Mouse (Mus musculus): Measurements from ENCODE around the gene Popdc3. TPM values are rescaled to one million over a fixed set of nuclear protein-coding genes. Genes with fewer than 3 reads are reported as not detected.

Gene Popdc3
- polyA plus RNA-seq, 1 experiment, result 0.50 TPM

- Histone ChIP-seq H3K36me3 (ENCODE audit: control insufficient read depth, insufficient read depth, low read length) (no peaks in the 10 kb centered on the region), H3K27me3 (ENCODE audit: control insufficient read depth, insufficient read depth, low read length) (no peaks in the 10 kb centered on the region), H3K27ac (ENCODE audit: control insufficient read depth, insufficient read depth, low read length) (no peak overlapping the region), H3K4me1 (replicated peaks; ENCODE audit: control insufficient read depth, insufficient read depth, low read length) (no peaks in the 10 kb centered on the region), H3K4me3 (ENCODE audit: control insufficient read depth, insufficient read depth, low read length) (no peak overlapping the region)
- TF ChIP-seq CTCF (IDR thresholded peaks at IDR 0.05; ENCODE audit: borderline replicate concordance, control insufficient read depth, extremely low read depth, insufficient read depth, low read length, poor library complexity) (no peak), POLR2A (IDR thresholded peaks at IDR 0.05; ENCODE audit: control insufficient read depth, extremely low read depth, insufficient read depth, low read length, poor library complexity) (no peak)
- DNase-seq, result no peak
- WGBS, result 91% methylated on average over 6 of the region's 6 CpGs
Measured at GRCm38 (mm10) chr10:45233351-45233750, 55.5 kb downstream of the Popdc3 start.

- no peaks in the 10 kb centered on the region for H3K27me3 ChIP-seq (ENCODE audit: control insufficient read depth, insufficient read depth, low read length)
- no peak overlapping the region for H3K4me3 ChIP-seq (ENCODE audit: control insufficient read depth, insufficient read depth, low read length)
- no peaks in the 10 kb centered on the region for H3K36me3 ChIP-seq (ENCODE audit: control insufficient read depth, insufficient read depth, low read length)
- no peak for DNase-seq
- H3K27ac ChIP-seq (ENCODE audit: control insufficient read depth, insufficient read depth, low read length), result no peak overlapping the region
- H3K4me1 ChIP-seq (replicated peaks; ENCODE audit: control insufficient read depth, insufficient read depth, low read length), result no peaks in the 10 kb centered on the region
- no peak for TF ChIP-seq CTCF (IDR thresholded peaks at IDR 0.05; ENCODE audit: borderline replicate concordance, control insufficient read depth, extremely low read depth, insufficient read depth, low read length, poor library complexity)
- TF ChIP-seq POLR2A (IDR thresholded peaks at IDR 0.05; ENCODE audit: control insufficient read depth, extremely low read depth, insufficient read depth, low read length, poor library complexity), result no peak
- 66% methylated on average over 3 of the region's 3 CpGs for WGBS
Measured at GRCm38 (mm10) chr10:45236304-45236703, 58.4 kb downstream of the Popdc3 start.

GRCm38 (mm10) chr10:45237492-45237891 is 59.6 kb downstream of the Popdc3 start:
- no peak overlapping the region for H3K27ac ChIP-seq (ENCODE audit: control insufficient read depth, insufficient read depth, low read length)
- no peaks in the 10 kb centered on the region for H3K36me3 ChIP-seq (ENCODE audit: control insufficient read depth, insufficient read depth, low read length)
- H3K4me3 ChIP-seq (ENCODE audit: control insufficient read depth, insufficient read depth, low read length), result no peak overlapping the region
- WGBS, result 80% methylated on average over 5 of the region's 5 CpGs
- no peaks in the 10 kb centered on the region for H3K27me3 ChIP-seq (ENCODE audit: control insufficient read depth, insufficient read depth, low read length)
- no peaks in the 10 kb centered on the region for H3K4me1 ChIP-seq (replicated peaks; ENCODE audit: control insufficient read depth, insufficient read depth, low read length)
- TF ChIP-seq CTCF (IDR thresholded peaks at IDR 0.05; ENCODE audit: borderline replicate concordance, control insufficient read depth, extremely low read depth, insufficient read depth, low read length, poor library complexity) (no peak), POLR2A (IDR thresholded peaks at IDR 0.05; ENCODE audit: control insufficient read depth, extremely low read depth, insufficient read depth, low read length, poor library complexity) (no peak)
- no peak for DNase-seq

- DNase-seq, result no peak
- WGBS, result 15% methylated on average over 1 of the region's 1 CpGs
- 0 out of 2 replicates have a peak, but pooled peaks cover 5% of the 10 kb centered on the region for H3K4me1 ChIP-seq (replicated peaks; ENCODE audit: control insufficient read depth, insufficient read depth, low read length)
- no peaks in the 10 kb centered on the region for H3K27me3 ChIP-seq (ENCODE audit: control insufficient read depth, insufficient read depth, low read length)
- no peak overlapping the region for H3K4me3 ChIP-seq (ENCODE audit: control insufficient read depth, insufficient read depth, low read length)
- H3K36me3 ChIP-seq (ENCODE audit: control insufficient read depth, insufficient read depth, low read length), result no peaks in the 10 kb centered on the region
- TF ChIP-seq POLR2A (IDR thresholded peaks at IDR 0.05; ENCODE audit: control insufficient read depth, extremely low read depth, insufficient read depth, low read length, poor library complexity) (no peak), CTCF (IDR thresholded peaks at IDR 0.05; ENCODE audit: borderline replicate concordance, control insufficient read depth, extremely low read depth, insufficient read depth, low read length, poor library complexity) (no peak)
- no peak overlapping the region for H3K27ac ChIP-seq (ENCODE audit: control insufficient read depth, insufficient read depth, low read length)
Measured at GRCm38 (mm10) chr10:45260477-45260876, 82.6 kb downstream of the Popdc3 start.

- Histone ChIP-seq H3K36me3 (ENCODE audit: control insufficient read depth, insufficient read depth, low read length) (no peaks in the 10 kb centered on the region), H3K27ac (ENCODE audit: control insufficient read depth, insufficient read depth, low read length) (no peak overlapping the region), H3K4me3 (ENCODE audit: control insufficient read depth, insufficient read depth, low read length) (no peak overlapping the region), H3K4me1 (replicated peaks; ENCODE audit: control insufficient read depth, insufficient read depth, low read length) (0 out of 2 replicates have a peak, but pooled peaks cover 5% of the 10 kb centered on the region), H3K27me3 (ENCODE audit: control insufficient read depth, insufficient read depth, low read length) (no peaks in the 10 kb centered on the region)
- DNase-seq, result no peak
- 49% methylated on average over 3 of the region's 3 CpGs for WGBS
- TF ChIP-seq POLR2A (IDR thresholded peaks at IDR 0.05; ENCODE audit: control insufficient read depth, extremely low read depth, insufficient read depth, low read length, poor library complexity), result no peak
- TF ChIP-seq CTCF (IDR thresholded peaks at IDR 0.05; ENCODE audit: borderline replicate concordance, control insufficient read depth, extremely low read depth, insufficient read depth, low read length, poor library complexity), result no peak
Measured at GRCm38 (mm10) chr10:45262126-45262525, 84.2 kb downstream of the Popdc3 start.

GRCm38 (mm10) chr10:45276499-45276898 is 98.6 kb downstream of the Popdc3 start:
- H3K36me3 ChIP-seq (ENCODE audit: control insufficient read depth, insufficient read depth, low read length), result no peaks in the 10 kb centered on the region
- H3K27ac ChIP-seq (ENCODE audit: control insufficient read depth, insufficient read depth, low read length), result no peak overlapping the region
- no peak overlapping the region for H3K4me3 ChIP-seq (ENCODE audit: control insufficient read depth, insufficient read depth, low read length)
- no peaks in the 10 kb centered on the region for H3K4me1 ChIP-seq (replicated peaks; ENCODE audit: control insufficient read depth, insufficient read depth, low read length)
- TF ChIP-seq POLR2A (IDR thresholded peaks at IDR 0.05; ENCODE audit: control insufficient read depth, extremely low read depth, insufficient read depth, low read length, poor library complexity) (no peak), CTCF (IDR thresholded peaks at IDR 0.05; ENCODE audit: borderline replicate concordance, control insufficient read depth, extremely low read depth, insufficient read depth, low read length, poor library complexity) (no peak)
- H3K27me3 ChIP-seq (ENCODE audit: control insufficient read depth, insufficient read depth, low read length), result no peaks in the 10 kb centered on the region
- WGBS, result 7% methylated on average over 3 of the region's 3 CpGs
- no peak for DNase-seq

GRCm38 (mm10) chr10:45276995-45277394 is 99.1 kb downstream of the Popdc3 start:
- Histone ChIP-seq H3K27ac (ENCODE audit: control insufficient read depth, insufficient read depth, low read length) (no peak overlapping the region), H3K4me1 (replicated peaks; ENCODE audit: control insufficient read depth, insufficient read depth, low read length) (no peaks in the 10 kb centered on the region), H3K4me3 (ENCODE audit: control insufficient read depth, insufficient read depth, low read length) (no peak overlapping the region), H3K36me3 (ENCODE audit: control insufficient read depth, insufficient read depth, low read length) (no peaks in the 10 kb centered on the region), H3K27me3 (ENCODE audit: control insufficient read depth, insufficient read depth, low read length) (no peaks in the 10 kb centered on the region)
- TF ChIP-seq CTCF (IDR thresholded peaks at IDR 0.05; ENCODE audit: borderline replicate concordance, control insufficient read depth, extremely low read depth, insufficient read depth, low read length, poor library complexity) (no peak), POLR2A (IDR thresholded peaks at IDR 0.05; ENCODE audit: control insufficient read depth, extremely low read depth, insufficient read depth, low read length, poor library complexity) (no peak)
- 70% methylated on average over 5 of the region's 5 CpGs for WGBS
- no peak for DNase-seq
